Mouse (Mus musculus): ENCODE results near the gene Fhdc1.

The Fhdc1 gene

GRCm38 (mm10) chr3:84431257-84431656, 49.0 kb downstream of the Fhdc1 start:
- DNase-seq: no peak

- no peak for DNase-seq
Measured at GRCm38 (mm10) chr3:84430152-84430551, 50.1 kb downstream of the Fhdc1 start.

- DNase-seq: no peak
Measured at GRCm38 (mm10) chr3:84428994-84429725, 51.1 kb downstream of the Fhdc1 start.

- DNase-seq: no peak
Measured at GRCm38 (mm10) chr3:84427779-84428178, 52.5 kb downstream of the Fhdc1 start.

- DNase-seq: no peak
Measured at GRCm38 (mm10) chr3:84422340-84422739, 57.9 kb downstream of the Fhdc1 start.

- DNase-seq: no peak
Measured at GRCm38 (mm10) chr3:84413868-84414267, 66.4 kb downstream of the Fhdc1 start.

- DNase-seq: no peak
Measured at GRCm38 (mm10) chr3:84412920-84413319, 67.3 kb downstream of the Fhdc1 start.

GRCm38 (mm10) chr3:84409474-84409862, 70.8 kb downstream of the Fhdc1 start:
- DNase-seq: no peak

GRCm38 (mm10) chr3:84408756-84409473, 71.3 kb downstream of the Fhdc1 start:
- DNase-seq: no peak

GRCm38 (mm10) chr3:84405523-84405922, 74.7 kb downstream of the Fhdc1 start:
- DNase-seq: no peak

- no peak for DNase-seq
Measured at GRCm38 (mm10) chr3:84403389-84403788, 76.8 kb downstream of the Fhdc1 start.

GRCm38 (mm10) chr3:84402716-84403115, 77.5 kb downstream of the Fhdc1 start:
- no peak for DNase-seq

GRCm38 (mm10) chr3:84397976-84398375, 82.3 kb downstream of the Fhdc1 start:
- no peak for DNase-seq

GRCm38 (mm10) chr3:84396240-84396639, 84.0 kb downstream of the Fhdc1 start:
- DNase-seq: no peak

GRCm38 (mm10) chr3:84395840-84396239, 84.4 kb downstream of the Fhdc1 start:
- no peak for DNase-seq

- DNase-seq: no peak
Measured at GRCm38 (mm10) chr3:84394841-84395447, 85.3 kb downstream of the Fhdc1 start.
